Mouse (Mus musculus) monocyte, adult 2 months (primary cell): ENCODE measurements at regions not wholly inside any gene's neighbourhood (a gene's known extent, or its start where the extent isn't known, plus 50 kb on each side); places are given as distances from the start of the nearest gene placed in this dataset.
"Not testable (repeated sequence)": the region's sequence is repeated elsewhere in the genome, so short reads cannot be mapped to it uniquely, and the experiment has no call there.

Source experiments
- DNase-seq, 2 experiments: peaks; one replicate each; pipeline ENCODE4 v3.0.0; 2022; ENCODE audit warnings: low spot score in 2 of 2, low read depth in 1 of 2

DNA sequence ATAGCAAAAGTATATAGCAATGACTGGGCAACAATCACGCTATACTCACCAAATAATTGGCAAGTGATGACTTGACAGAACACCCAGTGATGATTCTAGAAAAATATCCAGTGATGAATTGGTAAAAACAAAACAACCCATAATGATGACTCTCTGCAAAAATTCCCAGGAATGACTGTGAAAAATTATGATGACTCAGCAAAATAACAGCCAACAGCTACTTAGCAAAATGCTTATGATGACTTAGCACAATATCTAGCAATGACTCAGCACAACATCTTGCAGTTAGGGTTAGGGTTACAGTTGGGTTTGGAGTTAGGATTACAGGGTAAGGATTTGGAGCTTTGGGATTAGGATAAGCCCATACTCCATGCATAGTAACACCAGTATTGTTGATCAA, 232.4 kb upstream of the 1700012A03Rik start:
- no peak for DNase-seq

GRCm38 (mm10) chr6:31811890-31812289, 238.2 kb upstream of the 1700012A03Rik start:
- no peak for DNase-seq

GRCm38 (mm10) chr6:31810602-31811512, 239.2 kb upstream of the 1700012A03Rik start:
- DNase-seq: no peak

DNA sequence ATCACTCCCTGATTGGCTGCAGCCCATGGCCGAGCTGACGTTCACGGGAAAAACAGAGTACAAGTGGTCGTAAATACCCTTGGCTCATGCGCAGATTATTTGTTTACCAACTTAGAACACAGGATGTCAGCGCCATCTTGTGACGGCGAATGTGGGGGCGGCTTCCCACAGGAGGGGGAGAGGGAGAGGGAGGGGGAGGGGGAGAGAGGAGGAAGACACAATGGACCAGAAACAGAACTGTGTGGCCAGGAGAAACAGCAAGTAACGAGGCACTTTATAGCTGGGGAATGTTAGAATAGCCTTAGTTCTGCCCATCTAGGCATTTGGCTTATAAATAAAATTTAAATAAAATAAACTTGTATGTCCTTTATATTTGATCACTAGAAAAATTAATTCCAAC, 240.7 kb upstream of the Podxl start:
- not testable (repeated sequence) for DNase-seq

DNA sequence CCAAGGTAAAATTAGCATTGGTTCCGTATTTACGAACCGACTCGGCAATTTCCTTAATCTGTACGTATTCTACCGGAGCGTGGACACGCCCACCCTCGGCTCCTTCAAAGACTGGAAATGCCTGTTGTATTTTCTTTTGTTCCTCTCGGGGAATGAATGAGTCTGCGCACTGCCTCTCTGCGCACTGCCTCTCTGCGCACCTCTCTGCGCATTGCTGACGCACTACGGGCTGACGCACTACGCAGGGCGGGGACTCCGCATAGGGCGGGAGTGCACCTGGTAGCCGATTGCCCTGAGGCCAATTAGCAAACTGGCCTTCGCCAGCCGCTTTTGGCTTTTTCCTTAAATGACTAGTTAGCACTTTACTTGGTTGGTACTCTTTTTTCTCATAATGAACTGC, 239.4 kb upstream of the Podxl start:
- DNase-seq: peak in 1 of 2 experiments; percentile 40

DNA sequence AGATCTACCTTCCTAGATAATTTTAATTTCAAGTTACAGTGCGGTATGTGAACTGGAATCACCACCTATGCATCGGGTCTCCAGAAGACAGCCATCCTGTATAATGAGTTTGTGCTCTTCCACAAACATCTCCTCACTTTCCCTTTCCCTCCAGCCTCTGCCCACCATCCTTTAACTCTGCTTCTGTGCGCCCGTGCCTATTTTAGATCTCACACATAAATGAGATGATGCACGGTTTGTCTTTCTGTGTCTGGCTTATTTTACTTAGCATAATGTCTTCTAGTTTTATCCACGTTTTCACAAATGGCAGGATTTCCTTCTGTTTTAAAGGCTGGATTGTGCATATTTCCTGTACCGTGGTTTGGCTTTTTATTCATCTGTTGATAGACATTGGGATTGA, 227.8 kb upstream of the Podxl start:
- DNase-seq: no peak

DNA sequence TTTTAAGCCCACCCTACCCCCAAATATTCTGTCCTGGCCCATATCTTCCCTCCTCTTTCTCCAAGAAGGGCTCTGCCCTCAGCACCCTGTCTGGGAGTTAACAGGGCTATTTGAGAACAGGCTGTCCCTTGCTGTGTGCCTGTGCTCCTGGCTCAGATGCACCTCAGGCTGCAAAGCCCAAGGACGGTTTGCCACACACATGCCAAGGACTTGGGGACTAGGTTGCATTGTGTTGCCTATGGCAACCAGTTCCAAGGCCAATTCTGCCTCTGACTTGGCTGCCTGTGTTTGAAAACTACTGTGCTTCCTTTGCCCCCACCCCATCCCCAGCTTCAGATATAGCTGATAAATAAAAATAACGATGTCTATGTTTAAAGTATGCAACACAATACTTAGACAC, 227.1 kb upstream of the Podxl start:
- no peak for DNase-seq

DNA sequence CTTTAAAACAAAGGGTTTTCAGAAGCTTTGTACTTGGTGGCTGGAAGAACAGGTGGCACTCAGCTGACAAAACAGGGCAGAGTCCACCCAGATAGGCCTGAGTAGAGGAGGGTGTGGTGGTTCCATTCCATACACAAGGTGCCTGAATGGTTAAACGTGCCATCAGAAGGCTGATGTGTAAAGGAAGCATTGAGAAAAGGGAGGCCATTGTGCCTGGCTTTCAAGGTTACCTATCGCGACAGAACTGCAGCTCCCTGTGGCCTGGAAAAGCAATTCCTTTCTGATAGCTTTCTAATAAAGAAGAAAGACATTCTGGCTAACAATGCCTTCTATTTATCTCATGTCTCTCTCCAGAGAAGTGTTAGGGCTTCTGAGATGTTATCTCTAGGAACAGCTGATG, 213.1 kb upstream of the Podxl start:
- DNase-seq: no peak

DNA sequence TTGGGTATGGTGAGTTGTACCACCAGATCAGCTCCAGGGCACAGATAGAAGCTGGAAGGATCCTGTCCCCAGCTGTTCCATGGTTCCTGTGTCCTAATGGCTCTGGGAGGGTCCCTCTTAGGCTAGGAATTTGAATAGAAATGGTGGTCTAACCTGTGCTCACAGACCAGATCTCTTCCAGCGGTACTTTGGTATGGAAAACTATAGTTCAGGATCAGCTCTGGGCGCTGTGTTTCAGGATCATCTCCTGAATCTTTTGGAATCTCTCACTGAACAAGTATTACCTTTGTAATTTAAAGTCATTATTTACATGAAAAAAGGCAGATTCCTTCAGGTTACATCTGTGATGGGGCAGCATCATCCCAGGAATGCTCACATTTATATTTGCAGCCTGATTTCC, 208.1 kb upstream of the Podxl start:
- no peak for DNase-seq

DNA sequence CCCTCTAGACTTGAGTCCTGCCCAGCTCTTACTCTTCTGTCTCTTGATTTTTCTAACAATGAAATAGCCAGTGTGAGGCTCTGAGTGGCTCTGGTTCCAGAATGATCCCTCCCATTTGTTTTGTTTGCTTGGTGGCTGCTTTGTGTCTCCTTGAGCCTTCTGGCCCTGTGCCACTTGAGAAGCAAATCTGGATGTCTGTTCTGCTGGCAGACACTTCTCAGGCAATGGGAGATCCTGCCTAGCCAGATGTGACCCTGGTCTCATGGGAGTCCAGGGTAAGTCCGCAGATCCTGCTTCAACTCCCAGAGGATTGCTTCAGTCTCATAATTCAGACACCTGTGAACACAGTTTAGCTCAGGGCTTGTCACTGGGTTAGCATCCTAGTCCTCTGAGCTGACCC, 181.8 kb upstream of the Podxl start:
- DNase-seq: no peak

DNA sequence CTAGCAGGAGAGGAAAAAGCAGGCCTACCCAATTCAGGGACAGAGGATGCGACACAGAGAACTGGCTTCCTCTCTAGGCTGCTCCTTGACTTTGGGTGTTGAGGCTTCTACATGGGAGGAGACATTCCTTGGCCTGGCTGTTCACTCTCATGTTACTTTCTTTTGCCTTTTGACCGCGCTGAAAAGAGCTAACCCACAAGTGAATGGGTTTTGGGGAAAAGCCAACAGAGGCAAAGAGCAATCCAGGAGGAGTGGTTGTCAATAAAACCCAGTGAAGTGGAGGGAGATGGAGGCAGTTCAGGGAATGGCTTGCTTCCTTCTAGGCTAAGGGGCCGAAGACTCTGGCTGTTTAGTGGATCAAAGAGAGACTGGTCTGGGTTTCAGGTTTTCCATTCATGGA, 167.6 kb upstream of the Podxl start:
- no peak for DNase-seq

GRCm38 (mm10) chr6:31719614-31720013, 155.8 kb upstream of the Podxl start:
- DNase-seq: no peak

- no peak for DNase-seq
These were observed 155.1 kb upstream of the Podxl start for GRCm38 (mm10) chr6:31718843-31719242.

DNA sequence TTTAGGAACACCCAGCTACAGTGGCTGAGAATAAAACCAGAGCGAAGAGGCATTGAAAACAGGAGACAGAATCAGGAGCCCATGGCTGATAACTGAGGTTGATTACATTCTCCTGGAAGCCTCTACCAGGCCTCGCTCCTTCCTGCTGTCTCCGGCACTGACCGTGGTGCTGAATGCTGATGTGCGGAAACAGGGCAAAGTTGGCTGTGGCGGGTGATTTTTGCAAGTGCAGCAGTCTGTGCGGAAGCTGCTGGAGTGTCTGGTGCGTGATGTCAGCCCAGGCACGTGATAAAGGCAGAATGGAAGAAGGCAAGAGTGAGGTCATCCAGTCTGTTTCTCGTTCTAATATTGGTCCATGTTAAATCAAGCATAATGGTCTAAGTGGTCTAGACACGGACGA, 153.8 kb upstream of the Podxl start:
- no peak for DNase-seq

- DNase-seq: no peak
These were observed 143.5 kb upstream of the Podxl start for GRCm38 (mm10) chr6:31707256-31707655.

- DNase-seq: no peak
These were observed 140.4 kb upstream of the Podxl start for GRCm38 (mm10) chr6:31704191-31704590.

DNA sequence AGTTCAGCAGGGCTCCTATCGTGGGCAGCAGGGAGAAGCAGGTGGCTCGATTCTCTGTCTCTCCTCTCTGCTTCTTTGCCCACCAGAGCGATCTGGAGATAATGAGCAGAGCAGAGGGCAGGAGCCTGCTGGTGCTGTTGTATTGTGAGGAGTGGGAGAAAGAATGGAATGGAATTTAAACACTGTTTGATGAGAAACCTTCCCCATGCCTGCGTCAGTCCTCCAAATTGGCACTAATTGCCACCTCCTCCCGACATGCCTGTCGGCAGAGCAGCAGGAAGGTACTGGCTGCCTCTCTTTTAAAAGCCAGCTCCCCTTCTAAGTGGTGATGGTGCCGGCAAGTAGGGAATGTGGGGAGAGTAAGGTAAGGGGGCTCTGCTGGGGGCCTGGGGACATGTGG, 139.2 kb upstream of the Podxl start:
- DNase-seq: no peak

DNA sequence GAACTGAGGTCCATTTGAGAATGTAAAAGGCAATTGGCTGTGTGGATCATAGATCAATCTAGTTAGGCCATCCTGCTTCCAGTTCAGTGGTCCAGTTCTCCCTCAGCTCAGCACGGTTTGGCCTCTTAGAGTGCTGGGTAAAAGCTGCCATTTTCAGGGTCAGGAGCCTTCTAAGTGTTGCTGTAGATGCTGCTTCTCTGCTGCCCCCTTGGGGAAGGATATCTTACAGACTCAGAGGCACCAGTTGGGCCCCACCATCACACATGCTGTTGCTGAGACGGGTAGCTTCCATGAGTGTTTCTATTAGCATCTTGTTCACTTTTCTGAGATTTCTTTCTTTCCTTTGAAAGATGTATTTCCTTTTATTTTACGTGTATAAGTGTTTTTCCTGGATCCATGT, 132.1 kb upstream of the Podxl start:
- no peak for DNase-seq

GRCm38 (mm10) chr6:31693047-31693446, 129.3 kb upstream of the Podxl start:
- no peak for DNase-seq

- no peak for DNase-seq
These were observed 128.2 kb upstream of the Podxl start for GRCm38 (mm10) chr6:31692024-31692423.

GRCm38 (mm10) chr6:31680101-31680500, 116.3 kb upstream of the Podxl start:
- no peak for DNase-seq

GRCm38 (mm10) chr6:31665671-31666486, 102.1 kb upstream of the Podxl start:
- no peak for DNase-seq
